Mouse (Mus musculus): ENCODE data around the gene Nfe2l2. TPM values are rescaled to one million over a fixed set of nuclear protein-coding genes. Genes with fewer than 3 reads are reported as not detected.

Gene Nfe2l2
- total RNA-seq, 4 experiments from 2014 or later: 57.9 to 75.1 (median 64.5) TPM

- DNase-seq (ENCODE audit: low spot score): no peak
Observed at GRCm38 (mm10) chr2:75685458-75685861, 19.0 kb downstream of the Nfe2l2 start.

GRCm38 (mm10) chr2:75684526-75684925 lies 19.9 kb downstream of the Nfe2l2 start:
- no peak for DNase-seq (ENCODE audit: low spot score)

- peak; percentile 91 for DNase-seq (ENCODE audit: low spot score)
Observed at GRCm38 (mm10) chr2:75682978-75683709, 21.3 kb downstream of the Nfe2l2 start.

GRCm38 (mm10) chr2:75681439-75681838 lies 23.0 kb downstream of the Nfe2l2 start:
- no peak for DNase-seq (ENCODE audit: low spot score)

GRCm38 (mm10) chr2:75679947-75680346 lies 24.5 kb downstream of the Nfe2l2 start:
- DNase-seq (ENCODE audit: low spot score): no peak

- no peak for DNase-seq (ENCODE audit: low spot score)
Observed at GRCm38 (mm10) chr2:75676567-75676966, 27.9 kb downstream of the Nfe2l2 start.

GRCm38 (mm10) chr2:75672561-75672960 lies 31.9 kb downstream of the Nfe2l2 start:
- DNase-seq (ENCODE audit: low spot score): no peak

GRCm38 (mm10) chr2:75671337-75671660 lies 33.1 kb downstream of the Nfe2l2 start:
- no peak for DNase-seq (ENCODE audit: low spot score)

GRCm38 (mm10) chr2:75670446-75671336 lies 33.8 kb downstream of the Nfe2l2 start:
- DNase-seq (ENCODE audit: low spot score): no peak

GRCm38 (mm10) chr2:75669491-75670445 lies 34.7 kb downstream of the Nfe2l2 start:
- DNase-seq (ENCODE audit: low spot score): no peak

GRCm38 (mm10) chr2:75661106-75661505 lies 43.3 kb downstream of the Nfe2l2 start:
- no peak for DNase-seq (ENCODE audit: low spot score)

GRCm38 (mm10) chr2:75660255-75660948 lies 44.0 kb downstream of the Nfe2l2 start:
- DNase-seq (ENCODE audit: low spot score): no peak

- DNase-seq (ENCODE audit: low spot score): peak; percentile 87
Observed at GRCm38 (mm10) chr2:75659629-75659960, 44.8 kb downstream of the Nfe2l2 start.

GRCm38 (mm10) chr2:75658727-75659628 lies 45.5 kb downstream of the Nfe2l2 start, which contains the start of gene Hnrnpa3:
Gene Hnrnpa3, plus strand, starts transcription at chr2:75659261.
- peak; percentile 97 for DNase-seq (ENCODE audit: low spot score)

- no peak for DNase-seq (ENCODE audit: low spot score)
Observed at GRCm38 (mm10) chr2:75657907-75658691, 46.3 kb downstream of the Nfe2l2 start.

GRCm38 (mm10) chr2:75656924-75657323 lies 47.5 kb downstream of the Nfe2l2 start:
- no peak for DNase-seq (ENCODE audit: low spot score)

- no peak for DNase-seq (ENCODE audit: low spot score)
Observed at GRCm38 (mm10) chr2:75654679-75655078, 49.8 kb downstream of the Nfe2l2 start.

- DNase-seq (ENCODE audit: low spot score): no peak
Observed at GRCm38 (mm10) chr2:75653150-75653549, 51.3 kb downstream of the Nfe2l2 start.

- no peak for DNase-seq (ENCODE audit: low spot score)
Observed at GRCm38 (mm10) chr2:75650437-75650836, 54.0 kb downstream of the Nfe2l2 start.
